Mouse (Mus musculus): ENCODE results near the gene Olfr1295. TPM values are rescaled to one million over a fixed set of nuclear protein-coding genes. Genes with fewer than 3 reads are reported as not detected.

Gene Olfr1295
- total RNA-seq (2015) (not detected in 2 replicates), total RNA-seq (2017) (not detected in 2 replicates)

DNA sequence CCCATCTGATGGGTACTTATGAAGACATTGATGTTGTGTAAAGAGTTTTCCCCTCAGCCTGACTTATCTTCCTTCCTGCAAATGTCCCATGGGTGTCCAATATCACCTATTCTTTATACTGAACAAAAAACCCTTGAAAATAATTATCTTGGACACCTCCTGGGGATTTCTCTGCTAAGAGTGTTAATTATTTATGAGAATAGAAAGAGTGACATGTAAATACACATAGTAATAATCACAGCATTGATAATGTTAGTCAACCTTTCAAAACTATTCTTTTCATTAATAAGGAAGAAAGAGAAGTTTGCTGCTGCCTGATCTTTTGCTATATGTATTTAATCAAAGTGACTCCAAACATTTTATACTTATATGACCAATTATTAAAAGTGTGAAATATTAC is at the start of gene Olfr1295:
TSS of gene Olfr1295 (minus strand) at position 101 of the 400 bp plus-strand sequence.
- ATAC-seq (replicated peaks; ENCODE audit: poor library complexity): no peak

- no peak for ATAC-seq (replicated peaks; ENCODE audit: poor library complexity)
Observed at GRCm38 (mm10) chr2:111540191-111540590, 29.3 kb downstream of the Olfr1295 start, which contains the start of gene Olfr1294. Olfr1294 (minus strand) TSS chr2:111540291.

- no peak for ATAC-seq (replicated peaks; ENCODE audit: poor library complexity)
Observed at GRCm38 (mm10) chr2:111524903-111525302, 44.6 kb downstream of the Olfr1295 start, which contains the start of gene Olfr1293-ps. Olfr1293-ps (plus strand) TSS chr2:111525203.

- ATAC-seq (replicated peaks; ENCODE audit: poor library complexity): no peak
Observed at GRCm38 (mm10) chr2:111517451-111517850, 52.0 kb downstream of the Olfr1295 start.

Other genes with a start within 250 kb of the Olfr1295 start
- not detected in 2 replicates for gene Olfr1281, start 243.2 kb downstream of the Olfr1295 start, total RNA-seq (2015)
- gene Olfr1281, start 243.2 kb downstream of the Olfr1295 start, total RNA-seq (2017): not detected in 2 replicates
- not detected in 2 replicates for gene Olfr1282, start 233.6 kb downstream of the Olfr1295 start, total RNA-seq (2015)
- gene Olfr1282, start 233.6 kb downstream of the Olfr1295 start, total RNA-seq (2017): not detected in 2 replicates
- not detected in 2 replicates for gene Olfr1283, start 202.9 kb downstream of the Olfr1295 start, total RNA-seq (2015)
- gene Olfr1283, start 202.9 kb downstream of the Olfr1295 start, total RNA-seq (2017): not detected in 2 replicates
- not detected in 2 replicates for gene Olfr1284, start 194.2 kb downstream of the Olfr1295 start, total RNA-seq (2015)
- not detected in 2 replicates for gene Olfr1284, start 194.2 kb downstream of the Olfr1295 start, total RNA-seq (2017)
- not detected in 2 replicates for gene Olfr1286, start 146.6 kb downstream of the Olfr1295 start, total RNA-seq (2015)
- gene Olfr1286, start 146.6 kb downstream of the Olfr1295 start, total RNA-seq (2017): not detected in 2 replicates
- gene Olfr1287, start 120.5 kb downstream of the Olfr1295 start, total RNA-seq (2015): not detected in 2 replicates
- not detected in 2 replicates for gene Olfr1287, start 120.5 kb downstream of the Olfr1295 start, total RNA-seq (2017)
- not detected in 2 replicates for gene Olfr1288, start 95.6 kb downstream of the Olfr1295 start, total RNA-seq (2015)
- not detected in 2 replicates for gene Olfr1288, start 95.6 kb downstream of the Olfr1295 start, total RNA-seq (2017)
- not detected in 2 replicates for gene Olfr1289, start 88.9 kb downstream of the Olfr1295 start, total RNA-seq (2015)
- not detected in 2 replicates for gene Olfr1289, start 88.9 kb downstream of the Olfr1295 start, total RNA-seq (2017)
- not detected in 2 replicates for gene Olfr1290, start 75.9 kb downstream of the Olfr1295 start, total RNA-seq (2015)
- not detected in 2 replicates for gene Olfr1290, start 75.9 kb downstream of the Olfr1295 start, total RNA-seq (2017)
- not detected in 2 replicates for gene Olfr1291-ps1, start 72.5 kb downstream of the Olfr1295 start, total RNA-seq (2015)
- not detected in 2 replicates for gene Olfr1291-ps1, start 72.5 kb downstream of the Olfr1295 start, total RNA-seq (2017)
- gene Olfr1293-ps, start 44.5 kb downstream of the Olfr1295 start, total RNA-seq (2015): not detected in 2 replicates
- not detected in 2 replicates for gene Olfr1293-ps, start 44.5 kb downstream of the Olfr1295 start, total RNA-seq (2017)
- gene Olfr1294, start 29.4 kb downstream of the Olfr1295 start, total RNA-seq (2015): not detected in 2 replicates
- not detected in 2 replicates for gene Olfr1294, start 29.4 kb downstream of the Olfr1295 start, total RNA-seq (2017)
- gene Olfr1297, start 56.8 kb upstream of the Olfr1295 start, total RNA-seq (2015): not detected in 2 replicates
- not detected in 2 replicates for gene Olfr1297, start 56.8 kb upstream of the Olfr1295 start, total RNA-seq (2017)
- gene Olfr1298, start 79.5 kb upstream of the Olfr1295 start, total RNA-seq (2015): not detected in 2 replicates
- gene Olfr1298, start 79.5 kb upstream of the Olfr1295 start, total RNA-seq (2017): not detected in 2 replicates
- gene Olfr1299, start 91.7 kb upstream of the Olfr1295 start, total RNA-seq (2015): not detected in 2 replicates
- not detected in 2 replicates for gene Olfr1299, start 91.7 kb upstream of the Olfr1295 start, total RNA-seq (2017)
- gene Olfr1301, start 181.3 kb upstream of the Olfr1295 start, total RNA-seq (2015): not detected in 2 replicates
- gene Olfr1301, start 181.3 kb upstream of the Olfr1295 start, total RNA-seq (2017): not detected in 2 replicates
- gene Olfr1302, start 207.7 kb upstream of the Olfr1295 start, total RNA-seq (2015): not detected in 2 replicates
- not detected in 2 replicates for gene Olfr1302, start 207.7 kb upstream of the Olfr1295 start, total RNA-seq (2017)

Data from megakaryocyte progenitor cell, adult 5-6 weeks (primary cell).